ENCODE assay signal across 24 mouse cellular contexts in the genomic region with DNA sequence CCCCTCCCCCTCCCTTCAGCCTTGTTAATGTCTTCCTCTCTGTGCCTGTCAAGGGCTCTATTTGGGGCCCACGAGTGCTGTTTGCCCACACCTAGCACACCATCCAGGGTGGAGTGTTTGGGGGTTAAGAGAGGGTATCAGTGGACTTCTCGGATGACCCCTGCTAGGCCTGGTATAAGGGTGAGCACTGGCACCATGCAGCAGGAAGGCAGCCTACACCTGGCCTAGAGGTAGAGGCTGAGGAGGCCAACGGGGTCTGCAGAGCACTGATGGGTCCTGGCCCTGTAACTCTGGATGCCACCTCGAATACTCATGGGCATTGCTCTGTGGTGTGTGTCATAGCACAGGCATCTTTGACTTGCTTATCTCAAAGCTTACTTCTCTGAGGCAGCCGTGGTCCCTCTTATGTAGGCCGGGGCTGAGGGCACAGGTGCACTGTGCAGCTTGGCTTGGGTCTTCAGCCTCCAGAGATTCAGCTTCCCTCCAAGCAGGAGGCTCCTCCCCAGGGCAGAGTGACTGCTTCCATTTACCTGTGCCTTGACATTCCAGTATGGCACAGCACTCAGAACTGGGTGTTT. TPM values are rescaled to one million over a fixed set of nuclear protein-coding genes. Genes with fewer than 3 reads are reported as not detected.
DNase-seq lines count a peak whose midpoint lies in the region; ATAC-seq and TF ChIP-seq lines count a peak whose summit lies in the region.
"Had no signal": no experiment of that assay in that cellular context is flagged by ENCODE, and none has a peak within 500 bp of the region (broad histone marks: within the 10 kb centered on the region; RNA-seq: fewer than 3 reads in every experiment).

No protein-coding gene starts in this region.

- peak overlapping the region; percentile 48 for H3K27ac ChIP-seq in heart, adult 2 months
- H3K27ac ChIP-seq in lung, postnatal 0 days (ENCODE audit: low read length) = no peak overlapping the region
- peak overlapping the region; percentile 84 for H3K27ac ChIP-seq in limb, embryonic 10.5 days
- H3K27ac ChIP-seq: limb, embryonic 13.5 days; liver, embryonic 12.5 days; neural tube, embryonic 12.5 days had no signal

- intact Hi-C loops in heart, adult 2 months (cut with DNase I) = loop anchor here (2.0 kb wide), 1 partner anchor 48 kb away; no protein-coding TSS in a partner anchor

- no peaks in the 10 kb centered on the region for H3K27me3 ChIP-seq in heart, adult 2 months (ENCODE audit: control insufficient read depth, insufficient read depth, low read length)
- H3K27me3 ChIP-seq in lung, postnatal 0 days (replicated peaks; ENCODE audit: insufficient read depth, low read length) = no peaks in the 10 kb centered on the region
- no peaks in the 10 kb centered on the region for H3K27me3 ChIP-seq in C2C12 (ENCODE audit: control insufficient read depth, insufficient read depth, insufficient read length)
- H3K27me3 ChIP-seq in limb, embryonic 10.5 days (ENCODE audit: low read depth, poor library complexity, severe bottlenecking) = no peaks in the 10 kb centered on the region
- H3K27me3 ChIP-seq: heart, embryonic 15.5 days; hindbrain, embryonic 12.5 days; limb, embryonic 13.5 days; neural tube, embryonic 12.5 days had no signal

- H3K9ac ChIP-seq in heart, adult 2 months (ENCODE audit: low read depth, low read length) = 0 out of 2 replicates have a peak overlapping the region, but pooled peaks have one; percentile 7
- H3K9ac ChIP-seq in lung, postnatal 0 days (replicated peaks; ENCODE audit: low read depth) = no peak overlapping the region
- H3K9ac ChIP-seq: forebrain, postnatal 0 days; heart, embryonic 15.5 days; hindbrain, embryonic 12.5 days; limb, embryonic 13.5 days; liver, embryonic 12.5 days; neural tube, embryonic 12.5 days had no signal

- H3ac ChIP-seq in C2C12 (ENCODE audit: control insufficient read depth, insufficient read length, low read depth) = peak overlapping the region; percentile 31

- peaks cover 25% of the 10 kb centered on the region for H3K4me1 ChIP-seq in heart, adult 2 months (ENCODE audit: control insufficient read depth, insufficient read depth, low read length)
- H3K4me1 ChIP-seq in lung, postnatal 0 days (ENCODE audit: insufficient read depth, low read depth, low read length) = no peaks in the 10 kb centered on the region
- H3K4me1 ChIP-seq in limb, embryonic 10.5 days = peaks cover 64% of the 10 kb centered on the region

- TF ChIP-seq CTCF in heart, adult 2 months (IDR thresholded peaks at IDR 0.05) = no peak
- no peak for TF ChIP-seq CTCF in lung, postnatal 0 days (IDR thresholded peaks at IDR 0.05)
- no peak for TF ChIP-seq CTCF in C2C12 (IDR thresholded peaks at IDR 0.05; ENCODE audit: control insufficient read depth, insufficient read depth, insufficient read length)

- no peaks in the 10 kb centered on the region for H3K79me2 ChIP-seq in heart, adult 2 months (replicated peaks; ENCODE audit: control insufficient read depth, insufficient read depth, low read length)
- no peaks in the 10 kb centered on the region for H3K79me2 ChIP-seq in C2C12 (ENCODE audit: control insufficient read depth, insufficient read depth)

- no peak overlapping the region for H3K4me3 ChIP-seq in heart, adult 2 months
- H3K4me3 ChIP-seq in lung, postnatal 0 days (ENCODE audit: low read depth, low read length) = no peak overlapping the region
- no peak overlapping the region for H3K4me3 ChIP-seq in C2C12 (ENCODE audit: insufficient read depth, poor library complexity, severe bottlenecking)
- no peak overlapping the region for H3K4me3 ChIP-seq in limb, embryonic 10.5 days
- H3K4me3 ChIP-seq: heart, embryonic 15.5 days; hindbrain, embryonic 12.5 days; limb, embryonic 13.5 days; liver, embryonic 12.5 days; neural tube, embryonic 12.5 days had no signal

- no peaks in the 10 kb centered on the region for H3K9me3 ChIP-seq in lung, postnatal 0 days (ENCODE audit: low read length)
- H3K9me3 ChIP-seq in limb, embryonic 10.5 days (replicated peaks) = no peaks in the 10 kb centered on the region
- H3K9me3 ChIP-seq: heart, embryonic 15.5 days; hindbrain, embryonic 12.5 days; limb, embryonic 13.5 days; liver, embryonic 12.5 days; neural tube, embryonic 12.5 days had no signal

- 63% methylated on average over 6 of the region's 6 CpGs for WGBS in heart, adult 2 months
- 91% methylated on average over 6 of the region's 6 CpGs for WGBS in lung, postnatal 0 days
- WGBS in limb, embryonic 10.5 days = 90% methylated on average over 6 of the region's 6 CpGs

- TF ChIP-seq POLR2A in heart, adult 2 months (IDR thresholded peaks at IDR 0.05; ENCODE audit: insufficient read depth, low read depth, low read length) = no peak

- no peak for DNase-seq in heart, adult 2 months
- DNase-seq in heart, adult 9 months (ENCODE audit: low spot score in 2 of 2) = no peak
- DNase-seq in lung, postnatal 0 days (ENCODE audit: low spot score) = no peak
- no peak for DNase-seq in lung, postnatal 25 days (ENCODE audit: low spot score)
- DNase-seq in limb, embryonic 10.5 days (ENCODE audit: low spot score) = no peak
- no peak for DNase-seq in right cerebral cortex, postnatal 25 days
- DNase-seq: cerebellum, adult 11 months; cerebellum, adult 9-11 months; forebrain, postnatal 0 days; kidney, adult 18-20 months; lung, adult 18-20 months; lung, postnatal 14 days; retina, postnatal 1 day; thymus, postnatal 36 days had no signal

- 0 out of 2 replicates have a peak, but pooled peaks have one; percentile 16 for ATAC-seq in lung, postnatal 0 days
- ATAC-seq: inflammation-experienced regulatory T-cells, adult 6 months; liver, embryonic 12.5 days had no signal

- TF ChIP-seq EP300 in heart, adult 2 months (IDR thresholded peaks at IDR 0.05; ENCODE audit: insufficient read depth, low read depth, low read length) = no peak
- no peak for TF ChIP-seq EP300 in lung, postnatal 0 days (IDR thresholded peaks at IDR 0.05)

- no peaks in the 10 kb centered on the region for H3K79me3 ChIP-seq in C2C12 (ENCODE audit: low read depth)

- no peak overlapping the region for H3K4me2 ChIP-seq in lung, postnatal 0 days (replicated peaks; ENCODE audit: low read depth, low read length)
- H3K4me2 ChIP-seq: heart, embryonic 15.5 days; hindbrain, embryonic 12.5 days; limb, embryonic 13.5 days; liver, embryonic 12.5 days; neural tube, embryonic 12.5 days had no signal

- peaks cover 4% of the 10 kb centered on the region for H3K36me3 ChIP-seq in heart, adult 2 months (ENCODE audit: control insufficient read depth, insufficient read depth, low read length)
- H3K36me3 ChIP-seq in lung, postnatal 0 days (ENCODE audit: insufficient read depth, low read length) = peaks cover 11% of the 10 kb centered on the region; the same call in 1 of the 2 replicates
- peaks cover 52% of the 10 kb centered on the region for H3K36me3 ChIP-seq in C2C12 (ENCODE audit: control insufficient read depth, insufficient read depth)
- H3K36me3 ChIP-seq in limb, embryonic 10.5 days = peaks cover 53% of the 10 kb centered on the region

TF ChIP-seq in C2C12, 6 proteins besides CTCF, POLR2A, EP300 and RAD21:
- TF ChIP-seq MAX (IDR thresholded peaks at IDR 0.05) = peak; percentile 36
- TF ChIP-seq MYOD1 (IDR thresholded peaks at IDR 0.05; ENCODE audit: control insufficient read depth, insufficient read length, low read depth) = peak; percentile 52
- no peak for TF ChIP-seq CEBPB (IDR thresholded peaks at IDR 0.05; ENCODE audit: low read depth)

RNA-seq across cellular contexts. Expression of a gene that starts 18.6 kb away (rescaled TPM):
- 100 to 1,000 TPM in 1 of 2 experiments, 10 to 100 TPM in 1; 99.4 to 116 TPM for total RNA-seq in heart, adult 2 months (2021)
- 58.5 and 61.6 TPM in 2 replicates for polyA plus RNA-seq in heart, adult 2 months (2012; rRNA removed)
- polyA plus RNA-seq in lung, postnatal 0 days (2015; fragmentation: Nextera tagmentation; extraction: Ambion mirVana) = 7.9 and 8.5 TPM in 2 replicates
- 103 TPM for polyA plus RNA-seq in C2C12 (2012; fragmentation: generic; extraction: Trizol)
- polyA plus RNA-seq in limb, embryonic 10.5 days (2016; fragmentation: Nextera tagmentation; extraction: Ambion mirVana) = 9.0 and 11.0 TPM in 2 replicates

RNA-seq across cellular contexts. Expression of a gene that starts 21.2 kb away (rescaled TPM):
- total RNA-seq in heart, adult 2 months (2021) = 100 to 1,000 TPM; 258 to 289 TPM
- 27.8 and 36.6 TPM in 2 replicates for polyA plus RNA-seq in heart, adult 2 months (2012; rRNA removed)
- polyA plus RNA-seq in lung, postnatal 0 days (2015; fragmentation: Nextera tagmentation; extraction: Ambion mirVana) = 59.9 and 63.5 TPM in 2 replicates
- 123 TPM for polyA plus RNA-seq in C2C12 (2012; fragmentation: generic; extraction: Trizol)
- polyA plus RNA-seq in limb, embryonic 10.5 days (2016; fragmentation: Nextera tagmentation; extraction: Ambion mirVana) = 117 and 118 TPM in 2 replicates

RNA-seq across cellular contexts. Expression of a gene that starts 45.6 kb away (rescaled TPM):
- 1 to 10 TPM; 1.1 to 3.8 TPM for total RNA-seq in heart, adult 2 months (2021)
- 26.2 and 30.1 TPM in 2 replicates for polyA plus RNA-seq in heart, adult 2 months (2012; rRNA removed)
- polyA plus RNA-seq in lung, postnatal 0 days (2015; fragmentation: Nextera tagmentation; extraction: Ambion mirVana) = 0.27 and 0.49 TPM in 2 replicates
- polyA plus RNA-seq in C2C12 (2012; fragmentation: generic; extraction: Trizol) = not detected
- polyA plus RNA-seq in limb, embryonic 10.5 days (2016; fragmentation: Nextera tagmentation; extraction: Ambion mirVana) = 0.10 and 0.19 TPM in 2 replicates
- total RNA-seq: common myeloid progenitor, adult 5-6 weeks; megakaryocyte-erythroid progenitor cell, adult 5-6 weeks; MEL had no signal

Comparison
In these comparisons a context has a peak if more than half of its experiments do, and no peak if none do; other contexts are left out.
1. RNA of a gene that starts 45.6 kb away (polyA plus RNA-seq): 26.2 to 30.1 TPM in heart, adult 2 months; 0.27 to 0.49 TPM in lung, postnatal 0 days, 0.10 to 0.19 TPM in limb, embryonic 10.5 days and not detected in C2C12 (single experiment); every median in the first group is over 10 times any median in the second.